Mouse (Mus musculus): ENCODE results near the gene Tsr3.
A peak's percentile ranks its signal among the peaks of the same experiment; 100 is the strongest.
"Not testable (repeated sequence)": the region's sequence is repeated elsewhere in the genome, so short reads cannot be mapped to it uniquely, and the experiment has no call there.

Gene Tsr3

DNA sequence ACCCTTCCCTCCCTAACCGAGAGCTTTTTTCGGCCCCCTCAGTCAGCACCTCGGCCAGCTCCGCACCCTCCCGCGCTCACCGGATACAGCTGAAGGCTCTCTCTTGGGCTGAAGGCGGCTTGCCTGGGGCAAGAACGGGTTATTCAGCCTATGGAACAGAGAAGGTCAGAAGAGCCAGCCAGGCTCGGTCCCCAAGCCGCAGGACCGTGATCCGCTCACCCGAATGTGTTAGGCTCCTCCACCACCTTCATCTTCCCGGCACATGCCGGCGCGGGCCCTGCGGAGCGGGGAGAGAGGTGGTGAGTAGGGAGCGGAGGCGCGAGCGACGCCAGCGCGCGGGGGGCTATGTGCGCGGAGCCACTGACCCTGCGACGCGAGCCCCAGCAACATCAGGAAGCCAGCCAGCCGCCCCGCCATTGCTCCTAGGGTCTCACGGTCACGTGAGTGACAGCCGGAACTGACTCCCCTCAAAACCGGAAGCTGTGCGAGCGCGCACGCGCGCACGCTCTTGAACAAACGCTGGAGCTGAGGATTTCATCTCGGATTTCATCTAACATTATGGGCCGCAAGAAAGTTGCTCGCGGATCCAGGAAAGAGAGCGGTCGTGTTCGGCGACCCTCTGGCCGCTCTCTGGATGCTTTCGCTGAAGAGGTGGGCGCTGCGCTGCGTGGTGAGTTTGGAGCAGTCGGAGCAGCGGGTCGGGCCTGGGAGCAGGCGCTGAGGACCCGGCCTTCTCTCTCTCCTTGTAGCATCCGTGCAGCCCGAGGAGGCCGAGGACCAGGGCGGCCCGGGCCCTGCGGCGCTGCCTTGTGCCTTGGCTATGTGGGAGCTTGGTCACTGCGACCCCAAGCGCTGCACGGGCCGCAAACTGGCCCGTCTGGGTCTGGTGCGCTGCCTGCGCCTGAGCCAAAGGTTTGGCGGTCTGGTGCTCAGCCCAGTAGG, at the start of gene Tsr3, which contains the start of gene Gnptg:
Tsr3 (plus strand) TSS at position 476 of the 942 bp plus-strand sequence.
Gnptg (minus strand) TSS at position 430 of the 942 bp plus-strand sequence.
- peak; percentile 95 for DNase-seq (ENCODE audit: low read depth, low spot score)

DNA sequence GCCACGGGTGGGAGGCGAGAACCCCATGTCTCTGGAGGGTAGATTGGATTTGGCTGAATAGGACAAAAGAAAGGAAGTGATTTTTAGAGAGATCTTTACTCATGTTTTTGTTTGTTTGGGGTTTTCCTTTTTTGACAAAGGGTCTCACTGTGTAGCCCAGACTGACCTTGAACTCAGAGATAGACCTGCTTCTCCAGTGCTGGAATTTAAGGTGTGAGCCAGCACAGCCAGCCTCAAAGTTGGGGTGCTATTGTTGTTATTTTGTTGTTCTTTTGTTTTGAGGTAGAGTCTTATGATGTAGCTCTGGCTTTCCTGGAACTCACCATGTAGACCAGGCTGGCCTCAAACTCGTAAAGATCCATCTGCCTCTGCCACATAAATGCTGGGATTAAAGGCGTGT, 37.6 kb upstream of the Tsr3 start:
- no peak for DNase-seq (ENCODE audit: low read depth, low spot score)

DNA sequence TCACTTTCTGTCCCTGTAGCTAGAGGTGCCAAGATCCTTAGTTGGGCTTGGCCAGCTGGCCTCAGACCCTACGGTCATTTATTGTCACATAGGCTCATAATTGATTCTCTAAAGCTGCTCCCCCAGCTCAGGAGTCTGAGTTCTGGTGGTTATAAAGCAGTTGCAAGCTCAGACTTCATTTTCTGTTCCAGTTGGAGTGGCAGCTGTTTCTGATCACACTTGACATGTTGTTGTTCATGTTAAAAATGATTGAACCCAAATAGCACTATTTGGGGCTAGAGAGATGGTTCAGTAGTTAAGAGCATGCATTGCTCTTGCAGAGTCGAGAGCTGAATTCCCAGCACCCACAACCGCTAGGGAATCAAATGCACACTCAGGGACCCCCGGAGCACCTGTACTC, 30.0 kb upstream of the Tsr3 start:
- DNase-seq (ENCODE audit: low read depth, low spot score): no peak

DNA sequence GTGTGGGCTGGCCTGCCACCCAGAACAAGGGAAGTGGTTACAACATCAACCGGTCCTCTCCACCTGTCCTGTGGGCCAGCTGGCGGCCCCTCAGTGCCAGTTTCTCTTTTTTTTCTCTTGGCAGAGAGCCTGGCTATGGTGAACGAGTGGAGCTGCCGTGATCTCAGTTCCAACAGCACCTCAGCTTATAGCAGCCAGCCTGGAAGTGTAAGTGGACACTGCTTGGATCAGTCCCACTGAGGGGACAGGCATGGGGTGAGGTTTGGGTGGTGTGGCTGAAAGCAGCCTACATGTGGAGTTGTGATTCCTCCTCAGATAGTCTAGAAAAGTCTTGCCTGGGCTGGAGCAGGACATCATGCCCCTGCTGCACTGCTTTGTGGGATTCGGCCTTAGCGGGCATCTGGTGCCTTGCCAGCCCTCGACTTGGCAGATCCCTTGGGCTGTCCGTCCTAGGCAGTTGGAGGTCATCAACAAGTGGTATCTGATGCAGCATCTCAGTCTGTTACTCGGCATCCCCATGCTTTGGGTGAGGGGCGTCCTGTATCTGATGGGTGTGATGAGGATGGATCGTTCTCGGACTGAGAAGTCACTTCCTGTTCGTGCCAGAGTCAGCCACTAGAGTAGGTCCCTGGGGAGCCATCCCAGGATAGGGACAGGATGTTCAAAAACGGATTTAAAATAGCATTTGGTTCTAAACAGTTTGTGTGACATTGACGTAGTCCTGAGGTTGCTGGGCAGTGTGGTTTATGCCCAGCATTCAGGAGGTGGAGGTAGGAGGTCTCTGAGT, 29.1 kb upstream of the Tsr3 start:
- DNase-seq (ENCODE audit: low read depth, low spot score): peak; percentile 89

DNA sequence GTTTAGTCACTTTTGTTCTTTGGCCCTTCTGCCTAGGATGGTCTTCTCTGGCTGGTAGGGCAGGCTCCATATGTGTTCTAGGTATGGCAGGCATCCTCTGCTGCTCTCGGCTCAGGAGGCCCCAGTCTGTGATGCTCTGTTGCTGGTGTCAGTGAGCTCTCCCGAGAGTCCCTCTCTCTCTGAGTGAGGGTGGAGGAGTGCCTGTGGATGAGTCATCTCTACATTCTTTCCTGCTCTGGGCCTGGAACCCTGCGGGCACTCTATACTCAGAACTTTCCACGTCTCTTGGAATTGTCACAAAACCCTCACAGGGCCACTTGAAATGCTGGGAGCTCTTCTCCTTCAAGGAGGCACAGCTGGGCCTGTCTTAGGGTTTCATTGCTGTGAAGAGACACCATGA, 28.3 kb upstream of the Tsr3 start:
- peak; percentile 74 for DNase-seq (ENCODE audit: low read depth, low spot score)

DNA sequence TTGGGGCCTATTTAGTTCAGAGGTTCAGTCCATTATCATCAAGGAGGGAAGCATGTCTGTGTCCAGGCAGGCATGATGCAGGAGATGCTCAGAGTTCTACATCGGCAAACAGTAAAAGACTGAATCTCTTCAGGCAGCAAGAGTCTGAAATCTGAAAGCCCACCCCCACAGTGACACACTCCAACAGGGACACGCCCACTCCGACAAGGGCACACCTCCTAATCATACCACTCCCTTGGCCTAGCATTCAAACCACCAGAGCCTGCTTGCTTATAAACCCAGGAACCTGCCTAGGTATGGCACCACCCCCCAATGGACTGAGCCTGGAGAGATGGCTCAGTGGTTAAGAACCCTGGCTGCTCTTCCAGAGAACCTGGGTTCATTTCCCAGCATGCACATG, 24.5 kb upstream of the Tsr3 start:
- no peak for DNase-seq (ENCODE audit: low read depth, low spot score)

DNA sequence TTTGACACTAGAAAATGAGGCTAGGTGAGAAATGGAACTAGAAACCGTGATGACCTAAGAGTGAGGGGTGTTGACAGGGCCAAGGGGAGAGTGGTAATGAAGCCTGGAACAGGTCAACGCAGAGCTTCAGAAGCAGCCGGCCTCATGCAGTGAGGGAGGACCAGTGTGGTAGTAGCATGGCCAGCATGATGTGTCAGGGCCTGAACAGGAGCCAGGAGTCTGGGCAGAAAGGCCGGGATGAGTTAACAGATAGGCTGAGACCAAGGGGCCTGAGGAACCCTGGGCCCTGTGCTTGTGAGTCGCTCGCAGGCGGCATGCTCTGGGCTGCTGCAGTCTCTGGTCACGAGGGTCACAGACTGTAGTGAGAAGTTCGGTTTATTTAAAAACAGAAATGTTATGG, 21.0 kb upstream of the Tsr3 start:
- peak; percentile 68 for DNase-seq (ENCODE audit: low read depth, low spot score)

DNA sequence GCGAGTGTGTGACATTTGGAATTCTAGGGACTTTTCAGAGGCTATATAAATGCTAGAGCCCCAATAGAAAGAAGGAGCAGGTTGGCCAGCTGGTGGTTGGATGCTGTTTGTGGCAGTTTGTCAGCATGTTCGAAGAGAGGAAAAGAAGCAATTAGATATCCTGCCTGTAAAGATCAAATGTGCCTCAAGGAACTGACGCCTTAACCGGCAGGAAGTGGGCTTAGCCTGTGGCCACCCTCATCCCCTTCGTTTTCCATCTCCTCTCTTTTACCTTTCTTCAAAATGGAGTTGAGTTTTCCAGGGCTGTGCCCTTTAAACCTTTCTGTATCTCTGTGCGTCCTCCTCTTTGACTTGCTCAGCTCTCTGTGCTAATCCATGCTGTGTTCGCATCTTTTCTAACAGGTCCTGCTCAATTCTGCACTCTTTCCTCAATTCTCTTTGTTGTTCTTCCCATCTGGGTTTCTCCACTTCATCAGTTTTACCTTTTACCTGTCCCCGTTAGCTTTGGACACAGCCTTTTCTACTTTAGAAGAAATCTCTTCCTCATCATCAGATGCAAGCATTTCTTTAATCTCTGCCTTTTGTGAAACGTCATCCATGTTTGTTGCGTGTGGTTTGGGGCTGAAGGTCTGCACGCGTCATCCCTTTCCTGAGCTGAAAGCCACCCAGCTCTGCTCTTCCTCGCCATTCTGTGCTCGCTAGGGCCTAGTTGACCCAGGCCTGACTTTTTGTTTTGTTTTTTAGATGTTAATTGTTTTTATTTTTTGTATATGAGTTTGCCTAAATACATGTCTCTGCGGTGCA, 20.3 kb upstream of the Tsr3 start:
- no peak for DNase-seq (ENCODE audit: low read depth, low spot score)

DNA sequence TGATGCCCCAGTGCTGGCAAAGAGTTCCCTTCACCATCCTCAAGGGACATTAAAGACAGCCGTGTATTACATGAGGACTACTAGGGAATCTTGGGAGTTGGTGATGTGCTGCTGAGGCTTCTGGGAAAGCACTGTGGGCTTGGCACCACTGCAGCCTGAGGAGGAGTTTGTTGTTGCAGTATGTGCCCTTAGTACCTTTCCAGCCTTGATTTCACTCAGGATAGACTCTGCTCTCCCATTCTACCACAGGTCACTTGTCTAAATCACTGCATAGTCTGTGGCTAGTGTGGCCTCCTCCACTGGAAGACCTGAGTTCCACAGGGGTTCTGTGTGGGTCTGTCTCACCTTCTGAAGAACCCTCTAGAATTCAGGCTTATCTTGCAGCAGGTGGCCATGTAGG, 19.2 kb upstream of the Tsr3 start:
- DNase-seq (ENCODE audit: low read depth, low spot score): no peak

DNA sequence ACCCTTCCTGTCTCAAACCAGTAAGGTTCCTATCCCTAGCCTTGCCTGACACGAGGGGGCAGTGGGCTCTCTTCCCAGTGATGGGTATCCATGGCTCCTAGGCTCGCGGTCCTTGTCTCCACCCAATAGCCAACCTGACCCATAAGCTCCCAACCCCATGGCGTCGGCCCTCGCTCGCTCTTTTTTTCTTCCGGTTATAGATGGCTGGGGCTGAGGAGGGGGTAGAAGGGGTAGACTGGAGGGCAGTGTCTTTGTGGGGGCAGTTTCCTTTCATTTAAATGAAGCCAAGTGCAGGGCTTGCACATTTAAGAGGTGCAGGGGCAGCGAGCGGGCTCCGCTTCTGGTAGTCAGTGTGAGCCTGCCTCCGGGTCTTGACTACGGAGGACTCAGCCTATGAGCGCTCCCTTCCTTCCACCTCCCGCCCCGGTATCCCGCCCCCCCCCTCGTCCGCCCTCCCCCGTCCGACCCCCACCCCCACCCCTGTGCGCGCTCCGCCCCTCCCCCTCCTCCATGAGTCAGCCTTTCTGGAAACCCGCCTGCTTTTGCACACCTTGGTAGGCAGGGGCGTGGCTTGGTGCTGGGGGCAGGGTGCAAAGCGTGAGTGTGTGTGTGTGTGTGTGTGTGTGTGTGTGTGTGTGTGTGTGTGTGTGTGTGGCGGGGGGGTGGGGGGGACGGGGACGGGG, 18.0 kb upstream of the Tsr3 start:
- peak; percentile 89 for DNase-seq (ENCODE audit: low read depth, low spot score)

DNA sequence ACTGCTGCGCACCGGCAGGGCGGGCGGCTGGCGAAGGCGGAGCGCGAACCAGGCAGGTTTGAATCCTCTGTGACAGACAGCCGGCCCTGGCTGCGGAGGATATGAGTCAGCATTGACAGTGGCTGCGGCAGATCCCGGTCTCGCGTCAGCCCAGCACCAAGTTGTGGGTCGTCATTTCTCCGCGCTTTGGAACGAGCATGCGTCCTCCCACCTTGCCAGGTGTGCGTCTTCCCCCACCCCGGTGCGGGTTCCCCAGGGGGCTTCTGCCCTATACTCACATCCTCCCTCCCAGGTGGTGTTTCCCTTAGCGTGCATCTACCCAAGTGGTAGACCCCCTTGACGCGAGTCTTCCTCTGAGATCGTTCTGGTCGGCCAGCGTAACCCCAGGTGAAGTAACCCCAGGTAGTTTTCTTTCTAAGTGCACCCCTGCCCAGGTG, 17.4 kb upstream of the Tsr3 start:
- peak; percentile 46 for DNase-seq (ENCODE audit: low read depth, low spot score)

DNA sequence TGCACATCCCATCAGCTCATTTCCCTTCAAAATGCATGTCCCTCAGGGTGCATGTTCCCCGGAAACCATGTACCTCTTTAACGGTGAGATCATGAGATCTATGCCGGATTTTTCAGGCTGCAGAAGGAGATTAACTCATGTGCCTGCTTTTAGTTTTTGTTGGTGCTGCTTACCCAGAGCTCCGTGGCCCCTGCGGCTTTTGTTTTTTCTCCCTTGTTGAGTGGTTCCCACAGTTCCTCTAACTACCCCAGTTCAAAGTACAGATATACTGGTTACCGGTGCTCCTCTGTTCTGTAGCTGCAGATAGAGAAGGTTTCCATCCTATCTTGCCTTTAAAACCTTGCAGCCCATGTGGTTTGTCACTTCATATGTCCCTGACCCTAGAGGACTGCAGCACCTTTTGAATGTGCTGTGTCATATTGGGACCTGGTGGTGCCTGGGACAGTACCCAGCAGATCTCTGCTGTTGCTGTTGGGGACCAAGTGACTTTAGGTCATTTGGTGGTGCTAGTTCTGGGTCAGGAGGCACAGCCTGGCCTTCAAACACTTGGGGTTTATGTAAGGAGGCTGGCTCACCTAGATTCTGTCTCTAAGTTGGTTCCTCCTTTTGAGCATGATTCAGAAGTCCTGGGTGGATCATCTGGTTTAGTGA, 16.9 kb upstream of the Tsr3 start:
- peak; percentile 69 for DNase-seq (ENCODE audit: low read depth, low spot score)

DNA sequence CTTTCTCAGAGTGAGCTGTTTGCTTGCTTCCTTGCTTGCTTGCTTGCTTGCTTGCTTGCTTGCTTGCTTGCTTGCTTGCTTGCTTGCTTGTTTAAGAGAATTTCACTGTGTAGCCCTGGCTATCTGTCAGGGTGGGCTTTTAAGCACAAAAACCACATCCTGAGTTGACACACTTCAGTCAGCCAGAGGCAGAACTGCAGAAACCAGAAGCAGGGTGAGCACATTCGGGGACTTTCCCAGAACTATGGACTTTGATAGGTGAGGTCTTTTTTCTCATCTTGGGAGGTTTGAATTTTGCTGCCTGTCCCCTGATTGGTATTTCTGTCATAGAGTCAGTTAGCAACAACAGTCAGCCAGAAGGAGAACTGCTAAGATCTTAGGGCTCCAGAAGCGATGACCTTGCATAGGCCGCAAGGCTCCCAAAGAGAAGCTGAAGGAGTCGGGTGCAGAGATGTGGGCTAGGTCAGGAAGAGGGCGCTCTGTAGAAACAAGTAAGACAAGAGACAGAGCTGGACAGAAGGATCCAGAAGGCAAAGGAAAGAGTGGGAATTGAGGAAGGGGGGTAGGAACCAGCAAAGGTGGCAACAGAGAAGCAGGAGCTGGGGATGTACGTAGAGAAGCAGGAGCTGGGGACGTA, 15.3 kb upstream of the Tsr3 start:
- no peak for DNase-seq (ENCODE audit: low read depth, low spot score)

DNA sequence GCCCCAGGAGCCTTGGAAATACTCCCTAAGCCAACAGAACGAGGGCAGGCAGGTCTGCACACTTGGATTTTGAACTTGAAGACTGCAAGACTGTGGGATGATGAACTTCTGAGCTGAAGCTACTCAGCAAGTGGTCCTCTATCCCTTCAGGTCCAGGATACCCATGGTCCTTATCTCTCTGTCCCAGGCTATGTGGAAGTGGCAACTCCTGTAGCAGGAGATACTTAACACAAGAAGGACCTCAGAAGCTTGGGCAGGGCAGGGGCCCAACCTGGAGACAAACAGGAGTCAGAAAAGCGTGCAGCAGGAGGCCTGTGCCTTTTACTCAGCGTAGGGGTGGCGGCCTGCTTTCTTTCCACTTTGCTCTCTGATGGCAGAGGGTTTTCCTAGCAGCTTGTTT, 14.3 kb upstream of the Tsr3 start:
- DNase-seq (ENCODE audit: low read depth, low spot score): no peak

DNA sequence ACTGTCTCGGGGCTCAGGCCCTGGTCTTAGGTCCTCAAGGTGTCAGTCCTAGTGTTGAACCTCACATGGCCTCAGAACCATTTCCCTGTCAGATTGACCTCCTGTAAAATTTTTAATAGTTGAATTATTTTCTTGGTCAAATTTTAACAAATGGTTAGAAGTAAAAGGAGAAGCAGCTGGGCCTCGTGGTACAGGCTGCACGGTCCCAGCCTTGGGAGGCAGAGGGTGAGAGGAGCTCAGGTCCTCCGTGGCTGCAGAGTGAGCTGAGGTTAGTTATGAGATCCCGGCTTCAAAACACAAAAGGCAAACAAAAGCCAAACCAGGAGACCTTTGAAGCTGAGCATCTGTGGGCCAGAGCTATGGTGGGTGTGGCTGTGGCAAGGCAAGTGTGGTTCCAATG, 12.0 kb upstream of the Tsr3 start:
- no peak for DNase-seq (ENCODE audit: low read depth, low spot score)

DNA sequence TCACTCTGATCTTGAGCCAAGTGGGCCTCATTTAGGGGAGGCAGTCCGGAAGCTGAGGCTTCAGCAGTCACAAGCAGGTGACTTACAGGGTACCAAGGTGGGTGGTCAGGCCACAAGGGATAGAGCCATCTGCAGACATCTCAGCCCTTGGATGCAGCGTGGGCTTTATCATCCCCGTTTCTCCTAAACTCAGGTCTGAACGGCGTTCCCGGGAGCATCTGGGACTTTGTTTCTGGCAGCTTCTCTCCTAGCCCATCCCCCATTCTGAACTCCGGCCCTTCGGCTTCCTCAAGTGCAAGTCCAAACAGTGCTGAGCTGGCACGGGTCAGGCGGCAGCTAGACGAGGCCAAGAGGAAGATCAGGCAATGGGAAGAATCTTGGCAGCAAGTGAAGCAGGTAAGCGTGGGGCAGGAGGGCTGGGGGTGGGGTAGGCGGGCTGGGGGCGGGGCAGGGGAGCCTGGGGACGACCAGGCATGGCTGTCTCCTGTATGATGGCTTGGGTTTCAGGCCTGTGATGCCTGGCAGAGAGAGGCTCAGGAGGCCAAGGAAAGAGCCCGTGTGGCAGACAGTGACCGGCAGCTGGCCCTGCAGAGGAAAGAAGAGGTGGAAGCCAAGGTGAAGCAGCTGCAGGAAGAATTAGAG, 9.8 kb upstream of the Tsr3 start:
- not testable (repeated sequence) for DNase-seq (ENCODE audit: low read depth, low spot score)

DNA sequence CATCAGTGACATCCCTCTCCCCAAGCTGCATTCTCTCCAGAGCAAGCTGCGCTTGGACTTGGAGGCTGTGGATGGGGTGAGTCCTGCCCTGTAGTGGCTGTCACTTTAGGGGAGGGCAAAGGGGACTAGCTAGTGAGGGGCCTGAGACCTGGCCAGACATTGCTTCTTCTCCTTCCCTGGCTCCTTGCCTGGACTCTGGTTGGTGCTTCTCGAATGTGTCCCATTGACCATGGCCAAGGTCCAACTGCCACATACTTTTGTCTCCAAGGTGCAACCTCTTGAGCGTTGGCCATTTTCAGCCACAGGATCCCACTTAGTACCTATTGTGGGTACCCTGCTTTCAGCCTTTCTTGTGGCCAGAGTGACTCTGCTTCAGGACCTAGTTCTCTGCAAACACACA, 9.3 kb upstream of the Tsr3 start:
- DNase-seq (ENCODE audit: low read depth, low spot score): no peak

DNA sequence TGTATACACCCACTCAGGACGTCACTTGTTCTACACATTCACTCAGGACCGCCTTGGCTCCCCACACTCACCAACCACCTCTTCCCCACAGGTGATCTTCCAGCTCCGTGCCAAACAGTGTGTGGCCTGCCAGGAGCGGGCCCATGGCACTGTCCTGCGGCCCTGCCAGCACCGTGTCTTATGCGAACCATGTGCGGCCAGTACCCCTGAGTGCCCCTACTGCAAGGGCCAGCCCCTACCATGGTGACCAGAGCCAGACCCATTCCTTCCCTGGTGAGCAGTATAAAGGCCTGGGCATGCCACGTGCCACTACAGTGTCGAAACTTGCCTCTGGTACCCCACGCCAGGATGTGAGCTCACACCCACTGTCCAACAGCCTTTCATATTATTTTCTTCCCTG, 8.3 kb upstream of the Tsr3 start:
- not testable (repeated sequence) for DNase-seq (ENCODE audit: low read depth, low spot score)

DNA sequence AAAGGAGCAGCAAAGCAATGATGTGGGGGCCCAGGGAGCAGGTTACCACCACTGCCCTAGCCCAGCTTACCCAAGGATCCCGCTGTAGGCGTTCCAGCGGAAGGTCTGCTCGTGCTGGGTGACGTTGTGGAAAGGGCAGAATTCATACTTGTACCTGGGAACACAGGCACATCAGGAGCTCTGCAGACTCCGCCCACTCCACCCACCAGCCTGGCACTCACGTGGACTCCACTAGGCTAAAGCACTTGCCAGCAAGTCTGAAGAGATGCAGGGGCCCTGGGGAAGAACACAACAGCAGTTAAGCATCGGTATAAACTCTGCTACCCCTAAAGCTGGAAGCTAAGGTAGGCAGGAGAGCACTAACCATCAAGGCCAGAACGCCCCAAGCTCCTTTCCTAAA, 4.3 kb upstream of the Tsr3 start:
- peak; percentile 64 for DNase-seq (ENCODE audit: low read depth, low spot score)
